Mouse (Mus musculus): ENCODE measurements around the gene Vsig10.

DNA sequence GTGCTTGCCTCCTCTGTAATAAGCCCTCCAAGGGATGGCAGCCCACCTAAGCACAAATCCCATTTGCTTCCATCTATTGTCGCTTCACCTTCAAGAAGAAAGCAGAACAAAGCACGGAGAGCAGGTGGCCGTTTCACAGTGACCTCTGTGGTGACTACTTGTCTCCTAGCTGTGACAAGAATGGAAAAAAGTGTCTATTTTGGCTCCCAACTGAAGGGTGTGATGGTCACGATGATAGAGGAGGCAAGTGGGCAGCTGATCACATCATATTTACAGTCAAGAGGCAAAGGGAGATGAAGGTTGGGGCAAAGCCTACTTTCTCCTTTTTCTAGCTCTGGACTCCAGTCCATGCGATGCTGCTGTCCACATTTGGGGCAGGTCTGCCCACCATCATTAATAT, 77.0 kb downstream of the Vsig10 start:
- TF ChIP-seq CTCF (IDR thresholded peaks at IDR 0.05; ENCODE audit: insufficient read depth, low read depth, low read length) (no peak), POLR2A (IDR thresholded peaks at IDR 0.05; ENCODE audit: insufficient read depth, low read depth, low read length) (no peak)

Measured in olfactory bulb, adult 2 months (tissue).